Mouse (Mus musculus) forebrain, postnatal 0 days (tissue): ENCODE measurements around the gene Mpp3. TPM values are rescaled to one million over a fixed set of nuclear protein-coding genes. Genes with fewer than 3 reads are reported as not detected.
A peak's percentile ranks its signal among the peaks of the same experiment; 100 is the strongest.

Experiments used
- ATAC-seq: fragments of 200-750 bp; cut with Nextera tagmentation; 2 replicates; pipeline ENCODE4 v1.8.0; 2017; ENCODE audit warnings: mild to moderate bottlenecking, moderate library complexity
- DNase-seq: peaks from one replicate; pipeline ENCODE4 v3.0.0-alpha.2; 2015
- H3K27ac ChIP-seq: fragments of 300-500 bp; sonication (generic); 2 replicates; pipeline ENCODE4 v1.5.1; 2014; ENCODE audit warnings: low read depth, mild to moderate bottlenecking, antibody characterized with exemption, low read length, moderate library complexity, mixed read lengths
- H3K27me3 ChIP-seq: fragments of 300-500 bp; sonication (generic); 2 replicates; pipeline ENCODE4 v1.6.1; 2014; ENCODE audit warnings: mild to moderate bottlenecking, low read length, mixed read lengths; ENCODE audit not compliant: insufficient read depth
- H3K36me3 ChIP-seq: fragments of 300-500 bp; sonication (generic); 2 replicates; pipeline ENCODE4 v1.6.1; 2014; ENCODE audit warnings: mild to moderate bottlenecking, moderate library complexity; ENCODE audit not compliant: insufficient read depth
- H3K4me1 ChIP-seq: fragments of 300-500 bp; sonication (generic); 2 replicates; pipeline ENCODE4 v1.6.1; 2014; ENCODE audit warnings: antibody characterized with exemption; ENCODE audit not compliant: insufficient read depth
- H3K4me2 ChIP-seq: fragments of 300-500 bp; sonication (generic); 2 replicates; pipeline ENCODE4 v1.6.1; 2014; ENCODE audit warnings: low read depth, mild to moderate bottlenecking, moderate library complexity
- H3K4me3 ChIP-seq: fragments of 300-500 bp; sonication (generic); 2 replicates; pipeline ENCODE4 v1.5.1; 2014; ENCODE audit warnings: low read depth, low read length, mixed read lengths
- H3K9ac ChIP-seq: fragments of 300-500 bp; sonication (generic); 2 replicates; pipeline ENCODE4 v1.6.1; 2014; ENCODE audit warnings: mild to moderate bottlenecking
- H3K9me3 ChIP-seq: fragments of 300-500 bp; sonication (generic); 2 replicates; pipeline ENCODE4 v1.6.1; 2016; ENCODE audit warnings: low read length
- CTCF ChIP-seq: sonication (generic); IDR thresholded peaks from 2 replicates; pipeline ENCODE4 v1.5.1; 2016; ENCODE audit warnings: antibody characterized with exemption, control low read depth, low read depth
- WGBS: fragments of 180-500 bp; shearing (Covaris S2); extraction: QIAGEN DNeasy Blood & Tissue Kit; methylation state at CpG from one replicate; pipeline ENCODE4 v1.1.7; 2014; 5-methylcytosine and 5-hydroxymethylcytosine counted together
- polyA plus RNA-seq: library from polyadenylated mRNA; unstranded; fragments of >200 nt; fragmentation: Nextera tagmentation; extraction: Ambion mirVana; gene quantifications from 2 replicates; pipeline ENCODE4 v1.2.1, GENCODE M21; 2015
- total RNA-seq: library from RNA; depleted of rRNA; stranded (reverse); fragments of >200 nt; gene quantifications from 2 replicates; pipeline ENCODE4 v1.2.3, GENCODE M21; 2014

Mpp3 gene
- total and polyA plus RNA-seq, 2 experiments from 2014 or later, result 46.4 to 56.6 TPM

- ATAC-seq (no peak), DNase-seq (no peak)
- no peak overlapping the region for H3K4me2 ChIP-seq
- H3K27ac ChIP-seq, result no peak overlapping the region
- H3K4me1 ChIP-seq, result no peaks in the 10 kb centered on the region
- no peaks in the 10 kb centered on the region for H3K36me3 ChIP-seq
- H3K27me3 ChIP-seq, result 0 out of 2 replicates have a peak, but pooled peaks cover 4% of the 10 kb centered on the region
- no peaks in the 10 kb centered on the region for H3K9me3 ChIP-seq
- TF ChIP-seq CTCF, result no peak
- no peak overlapping the region for H3K9ac ChIP-seq
- WGBS, result 96% methylated on average over 5 of the region's 5 CpGs
- H3K4me3 ChIP-seq, result no peak overlapping the region
Observed at GRCm38 (mm10) chr11:101972651-101973050, 55.6 kb downstream of the Mpp3 start.

- Histone ChIP-seq H3K4me3 (no peak overlapping the region), H3K9me3 (no peaks in the 10 kb centered on the region), H3K36me3 (no peaks in the 10 kb centered on the region), H3K4me1 (no peaks in the 10 kb centered on the region), H3K4me2 (no peak overlapping the region), H3K27ac (no peak overlapping the region), H3K9ac (no peak overlapping the region), H3K27me3 (0 out of 2 replicates have a peak, but pooled peaks cover 4% of the 10 kb centered on the region)
- no peak for ATAC-seq
- WGBS, result 60% methylated on average over 3 of the region's 3 CpGs
- DNase-seq, result no peak
- no peak for TF ChIP-seq CTCF
Observed at GRCm38 (mm10) chr11:101972097-101972496, 56.2 kb downstream of the Mpp3 start.

GRCm38 (mm10) chr11:101971410-101971809, 56.9 kb downstream of the Mpp3 start:
- Histone ChIP-seq H3K27ac (no peak overlapping the region), H3K4me3 (no peak overlapping the region), H3K4me1 (no peaks in the 10 kb centered on the region), H3K36me3 (no peaks in the 10 kb centered on the region), H3K4me2 (no peak overlapping the region), H3K9ac (no peak overlapping the region), H3K9me3 (no peaks in the 10 kb centered on the region), H3K27me3 (peaks cover 4% of the 10 kb centered on the region; the same call in 1 of the 2 replicates)
- TF ChIP-seq CTCF, result peak; percentile 56
- ATAC-seq (no peak), DNase-seq (no peak)
- WGBS, result 38% methylated on average over 3 of the region's 3 CpGs

GRCm38 (mm10) chr11:101969835-101970234, 58.4 kb downstream of the Mpp3 start:
- no peak overlapping the region for H3K4me2 ChIP-seq
- no peak for TF ChIP-seq CTCF
- DNase-seq (no peak), ATAC-seq (no peak)
- 80% methylated on average over 13 of the region's 13 CpGs for WGBS
- H3K4me1 ChIP-seq, result no peaks in the 10 kb centered on the region
- no peaks in the 10 kb centered on the region for H3K36me3 ChIP-seq
- no peaks in the 10 kb centered on the region for H3K9me3 ChIP-seq
- H3K9ac ChIP-seq, result no peak overlapping the region
- H3K27ac ChIP-seq, result no peak overlapping the region
- H3K27me3 ChIP-seq, result peaks cover 16% of the 10 kb centered on the region
- H3K4me3 ChIP-seq, result no peak overlapping the region

- H3K9me3 ChIP-seq, result no peaks in the 10 kb centered on the region
- no peak overlapping the region for H3K9ac ChIP-seq
- ATAC-seq (peak; percentile 80), DNase-seq (peak; percentile 93)
- under 1% methylated on average over 5 of the region's 5 CpGs for WGBS
- peaks cover 26% of the 10 kb centered on the region for H3K27me3 ChIP-seq
- TF ChIP-seq CTCF, result peak; percentile 100
- H3K4me3 ChIP-seq, result no peak overlapping the region
- H3K4me2 ChIP-seq, result no peak overlapping the region
- no peaks in the 10 kb centered on the region for H3K36me3 ChIP-seq
- no peaks in the 10 kb centered on the region for H3K4me1 ChIP-seq
- no peak overlapping the region for H3K27ac ChIP-seq
Observed at GRCm38 (mm10) chr11:101968791-101969190, 59.5 kb downstream of the Mpp3 start.

- WGBS, result 20% methylated on average over 7 of the region's 7 CpGs
- no peaks in the 10 kb centered on the region for H3K9me3 ChIP-seq
- TF ChIP-seq CTCF, result no peak
- peaks cover 30% of the 10 kb centered on the region for H3K27me3 ChIP-seq
- no peak for ATAC-seq
- no peak overlapping the region for H3K4me2 ChIP-seq
- no peak overlapping the region for H3K27ac ChIP-seq
- no peaks in the 10 kb centered on the region for H3K36me3 ChIP-seq
- H3K4me3 ChIP-seq, result no peak overlapping the region
- no peak for DNase-seq
- no peak overlapping the region for H3K9ac ChIP-seq
- H3K4me1 ChIP-seq, result 0 out of 2 replicates have a peak, but pooled peaks cover 3% of the 10 kb centered on the region
Observed at GRCm38 (mm10) chr11:101968311-101968710, 60.0 kb downstream of the Mpp3 start.

GRCm38 (mm10) chr11:101966965-101967614, 61.2 kb downstream of the Mpp3 start, which contains the start of gene Sost:
TSS of gene Sost (minus strand) at chr11:101967015.
- Histone ChIP-seq H3K4me1 (peaks cover 6% of the 10 kb centered on the region; the same call in 1 of the 2 replicates), H3K4me3 (no peak within 1 kb of the TSS), H3K9ac (no peak within 1 kb of the TSS), H3K27me3 (peaks cover 41% of the 10 kb centered on the region), H3K27ac (no peak within 1 kb of the TSS), H3K36me3 (no peaks in the 10 kb centered on the region), H3K9me3 (no peaks in the 10 kb centered on the region), H3K4me2 (no peak within 1 kb of the TSS)
- no peak for TF ChIP-seq CTCF
- DNase-seq, result no peak
- WGBS, result 20% methylated on average over 10 of the region's 10 CpGs
- ATAC-seq, result no peak
